Mouse (Mus musculus): ENCODE results near the gene Hdgf. TPM values are rescaled to one million over a fixed set of nuclear protein-coding genes. Genes with fewer than 3 reads are reported as not detected.
"Not testable (repeated sequence)": the region's sequence is repeated elsewhere in the genome, so short reads cannot be mapped to it uniquely, and the experiment has no call there.

The Hdgf gene
- polyA plus RNA-seq, 1 experiment from 2014 or later = 295 TPM

GRCm38 (mm10) chr3:87893367-87893905 lies 12.7 kb upstream of the Hdgf start:
- WGBS = 71% methylated on average over 3 of the region's 3 CpGs
- no peaks in the 10 kb centered on the region for H3K4me1 ChIP-seq
- no peak overlapping the region for H3K27ac ChIP-seq
- no peaks in the 10 kb centered on the region for H3K9me3 ChIP-seq
- H3K4me3 ChIP-seq (replicated peaks) = no peak overlapping the region
- H3K4me2 ChIP-seq = no peak overlapping the region
- H3K36me3 ChIP-seq (replicated peaks) = no peaks in the 10 kb centered on the region
- H3K27me3 ChIP-seq = no peaks in the 10 kb centered on the region
- no peak for ATAC-seq (ENCODE audit: low FRiP score)
- H3K9ac ChIP-seq = no peak overlapping the region

- H3K4me2 ChIP-seq = no peak overlapping the region
- H3K27me3 ChIP-seq = no peaks in the 10 kb centered on the region
- H3K27ac ChIP-seq = no peak overlapping the region
- WGBS = 71% methylated on average over 3 of the region's 3 CpGs
- H3K4me1 ChIP-seq = no peaks in the 10 kb centered on the region
- H3K9ac ChIP-seq = no peak overlapping the region
- no peak overlapping the region for H3K4me3 ChIP-seq (replicated peaks)
- H3K9me3 ChIP-seq = no peaks in the 10 kb centered on the region
- H3K36me3 ChIP-seq (replicated peaks) = no peaks in the 10 kb centered on the region
- no peak for ATAC-seq (ENCODE audit: low FRiP score)
These were observed 6.9 kb upstream of the Hdgf start for GRCm38 (mm10) chr3:87899266-87899665.

DNA sequence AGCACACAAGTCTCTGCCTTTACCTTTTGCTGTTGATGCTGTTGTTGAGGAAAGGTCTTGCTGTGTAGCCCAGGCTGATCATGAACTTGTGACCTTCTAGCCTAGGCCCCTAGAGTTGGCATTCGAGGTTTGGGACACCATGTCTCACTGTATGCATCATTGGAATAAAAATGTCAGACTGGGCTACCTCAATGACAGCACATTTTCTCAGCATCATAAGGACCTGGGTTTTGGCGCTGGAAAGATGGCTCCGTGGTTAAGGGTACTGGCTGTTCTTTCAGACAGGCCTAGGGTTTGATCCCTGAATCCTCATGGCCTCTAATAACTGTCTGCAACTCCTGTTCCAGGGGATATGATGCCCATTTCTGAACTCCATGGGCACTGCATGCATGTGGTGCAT lies 6.3 kb upstream of the Hdgf start:
- H3K9ac ChIP-seq = no peak overlapping the region
- no peak overlapping the region for H3K4me3 ChIP-seq (replicated peaks)
- H3K4me1 ChIP-seq = no peaks in the 10 kb centered on the region
- H3K27ac ChIP-seq = no peak overlapping the region
- no peaks in the 10 kb centered on the region for H3K9me3 ChIP-seq
- H3K4me2 ChIP-seq = no peak overlapping the region
- 79% methylated on average over 3 of the region's 3 CpGs for WGBS
- no peak for ATAC-seq (ENCODE audit: low FRiP score)
- no peaks in the 10 kb centered on the region for H3K27me3 ChIP-seq
- H3K36me3 ChIP-seq (replicated peaks) = no peaks in the 10 kb centered on the region

- Histone ChIP-seq H3K4me3 (replicated peaks) (no peak overlapping the region), H3K27me3 (no peaks in the 10 kb centered on the region), H3K9me3 (no peaks in the 10 kb centered on the region), H3K4me2 (no peak overlapping the region), H3K36me3 (replicated peaks) (no peaks in the 10 kb centered on the region), H3K4me1 (no peaks in the 10 kb centered on the region), H3K9ac (no peak overlapping the region), H3K27ac (no peak overlapping the region)
- ATAC-seq (ENCODE audit: low FRiP score) = no peak
- WGBS = 59% methylated on average over 1 of the region's 1 CpGs
These were observed 5.0 kb upstream of the Hdgf start for GRCm38 (mm10) chr3:87901036-87901624.

DNA sequence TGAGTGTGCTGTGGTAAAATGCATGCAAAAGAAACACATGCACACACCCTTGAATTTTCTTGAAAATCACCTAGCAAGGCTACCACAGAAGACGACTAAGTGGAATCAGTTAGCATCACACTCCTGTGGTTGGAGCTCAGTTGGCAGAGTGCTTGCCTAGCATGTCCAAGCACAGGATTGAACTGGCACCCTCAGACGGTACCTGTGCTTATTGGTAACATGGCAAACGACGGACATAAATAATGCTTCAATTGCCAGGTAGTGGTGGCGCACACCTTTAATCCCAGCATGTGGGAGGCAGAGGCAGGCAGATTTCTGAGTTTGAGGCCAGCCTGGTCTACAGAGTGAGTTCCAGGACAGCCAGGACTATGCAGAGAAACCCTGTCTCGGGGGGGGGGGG lies 4.2 kb upstream of the Hdgf start:
- H3K36me3 ChIP-seq (replicated peaks); H3K4me3 ChIP-seq (replicated peaks); H3K4me2 ChIP-seq; ATAC-seq (ENCODE audit: low FRiP score); H3K27me3 ChIP-seq; H3K9me3 ChIP-seq; H3K4me1 ChIP-seq; H3K9ac ChIP-seq; H3K27ac ChIP-seq: not testable (repeated sequence)
- WGBS = 82% methylated on average over 6 of the region's 6 CpGs

DNA sequence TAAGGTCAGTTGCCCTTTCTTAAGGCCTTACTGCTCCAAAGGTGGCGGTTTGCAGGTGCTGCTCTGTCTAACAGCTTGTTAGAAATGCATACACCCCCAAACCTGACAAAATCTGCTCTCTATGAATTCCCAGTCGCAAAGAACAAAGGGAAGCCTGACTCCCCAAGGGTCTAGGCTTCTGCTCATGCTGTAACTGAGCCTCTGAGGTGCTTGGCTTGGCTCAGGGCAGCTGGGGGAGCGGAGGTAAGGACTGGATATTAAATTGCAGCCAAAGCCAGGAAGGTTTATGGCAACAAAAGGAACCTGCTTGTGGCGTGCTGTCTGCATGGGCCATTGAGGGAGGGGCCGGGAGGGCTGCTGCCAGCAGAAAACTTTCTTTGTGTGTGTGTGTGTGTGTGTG lies 2.3 kb upstream of the Hdgf start:
- Histone ChIP-seq H3K4me3 (replicated peaks) (no peak overlapping the region), H3K36me3 (replicated peaks) (no peaks in the 10 kb centered on the region), H3K4me1 (peaks cover 19% of the 10 kb centered on the region), H3K4me2 (no peak overlapping the region), H3K27ac (no peak overlapping the region), H3K9me3 (no peaks in the 10 kb centered on the region), H3K9ac (no peak overlapping the region), H3K27me3 (no peaks in the 10 kb centered on the region)
- no peak for ATAC-seq (ENCODE audit: low FRiP score)
- 48% methylated on average over 5 of the region's 5 CpGs for WGBS

GRCm38 (mm10) chr3:87906601-87906980 lies 470 bp downstream of the Hdgf start:
- peak; percentile 49 for ATAC-seq (ENCODE audit: low FRiP score)
- Histone ChIP-seq H3K9me3 (no peaks in the 10 kb centered on the region), H3K27me3 (no peaks in the 10 kb centered on the region), H3K4me3 (replicated peaks) (peak overlapping the region; percentile 96), H3K4me1 (peaks cover 44% of the 10 kb centered on the region), H3K9ac (peak overlapping the region; percentile 98), H3K27ac (peak overlapping the region; percentile 97), H3K36me3 (replicated peaks) (no peaks in the 10 kb centered on the region), H3K4me2 (peak overlapping the region; percentile 95)
- WGBS = 0% methylated on average over 27 of the region's 47 CpGs

- H3K4me1 ChIP-seq = peaks cover 44% of the 10 kb centered on the region
These were observed 1.1 kb downstream of the Hdgf start for GRCm38 (mm10) chr3:87906981-87907857.

GRCm38 (mm10) chr3:87907906-87908305 lies 1.8 kb downstream of the Hdgf start:
- no peak for ATAC-seq (ENCODE audit: low FRiP score)
- Histone ChIP-seq H3K4me1 (peaks cover 44% of the 10 kb centered on the region), H3K9me3 (no peaks in the 10 kb centered on the region), H3K4me2 (peak overlapping the region; percentile 95), H3K27ac (peak overlapping the region; percentile 36; the same call in 1 of the 2 replicates), H3K27me3 (no peaks in the 10 kb centered on the region), H3K4me3 (replicated peaks) (peak overlapping the region; percentile 96), H3K9ac (peak overlapping the region; percentile 98), H3K36me3 (replicated peaks) (peaks cover under 1% of the 10 kb centered on the region; the same call in 1 of the 2 replicates)
- WGBS = 7% methylated on average over 1 of the region's 1 CpGs

More at GRCm38 (mm10) chr3:87906981-87907857, 1.1 kb downstream of the Hdgf start:
- no peaks in the 10 kb centered on the region for H3K27me3 ChIP-seq
- under 1% methylated on average over 26 of the region's 27 CpGs for WGBS
- no peaks in the 10 kb centered on the region for H3K9me3 ChIP-seq
- ATAC-seq (ENCODE audit: low FRiP score) = no peak
- no peaks in the 10 kb centered on the region for H3K36me3 ChIP-seq (replicated peaks)
- peak overlapping the region; percentile 98 for H3K9ac ChIP-seq
- H3K27ac ChIP-seq = peak overlapping the region; percentile 97
- H3K4me2 ChIP-seq = peak overlapping the region; percentile 95
- H3K4me3 ChIP-seq (replicated peaks) = peak overlapping the region; percentile 96

DNA sequence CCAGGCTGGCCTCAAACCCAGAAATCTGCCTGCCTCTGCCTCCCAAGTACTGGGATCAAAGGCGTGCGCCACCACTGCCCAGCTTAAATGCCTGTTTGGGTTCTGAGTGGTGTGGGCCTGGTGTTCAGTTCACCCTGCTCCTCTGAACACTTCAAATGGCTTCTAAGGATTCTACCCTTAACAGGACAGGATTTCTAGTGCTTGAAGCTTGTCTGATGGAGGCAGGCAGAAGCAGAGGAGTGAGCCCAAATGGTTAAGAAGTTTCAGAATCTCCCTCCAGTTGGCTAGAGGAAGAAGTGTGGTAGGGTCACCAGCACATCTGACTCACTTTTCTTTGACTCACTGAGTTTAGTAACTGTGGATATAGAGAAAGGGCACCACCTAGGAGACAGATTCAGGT lies 3.3 kb downstream of the Hdgf start:
- ATAC-seq (ENCODE audit: low FRiP score) = no peak
- Histone ChIP-seq H3K36me3 (replicated peaks) (peaks cover 16% of the 10 kb centered on the region), H3K9ac (no peak overlapping the region), H3K4me2 (peak overlapping the region; percentile 64; the same call in 1 of the 2 replicates), H3K9me3 (no peaks in the 10 kb centered on the region), H3K4me1 (peaks cover 44% of the 10 kb centered on the region), H3K4me3 (replicated peaks) (no peak overlapping the region), H3K27ac (peak overlapping the region; percentile 80), H3K27me3 (no peaks in the 10 kb centered on the region)
- 88% methylated on average over 2 of the region's 2 CpGs for WGBS

- peaks cover 20% of the 10 kb centered on the region for H3K36me3 ChIP-seq (replicated peaks)
- H3K4me2 ChIP-seq = peak overlapping the region; percentile 64
- peak overlapping the region; percentile 80 for H3K27ac ChIP-seq
- no peak for ATAC-seq (ENCODE audit: low FRiP score)
- H3K27me3 ChIP-seq = no peaks in the 10 kb centered on the region
- H3K4me3 ChIP-seq (replicated peaks) = peak overlapping the region; percentile 40
- H3K9me3 ChIP-seq = no peaks in the 10 kb centered on the region
- H3K9ac ChIP-seq = peak overlapping the region; percentile 58
- H3K4me1 ChIP-seq = peaks cover 44% of the 10 kb centered on the region
- WGBS = 2% methylated on average over 4 of the region's 4 CpGs
These were observed 3.8 kb downstream of the Hdgf start for GRCm38 (mm10) chr3:87909874-87910273.

GRCm38 (mm10) chr3:87910573-87911141 lies 4.5 kb downstream of the Hdgf start:
- WGBS = under 1% methylated on average over 11 of the region's 12 CpGs
- peaks cover 44% of the 10 kb centered on the region for H3K4me1 ChIP-seq

More at GRCm38 (mm10) chr3:87910573-87911141, 4.5 kb downstream of the Hdgf start:
- Histone ChIP-seq H3K4me2 (peak overlapping the region; percentile 64), H3K4me3 (replicated peaks) (peak overlapping the region; percentile 40), H3K9ac (peak overlapping the region; percentile 58), H3K9me3 (no peaks in the 10 kb centered on the region), H3K27me3 (no peaks in the 10 kb centered on the region), H3K36me3 (replicated peaks) (peaks cover 28% of the 10 kb centered on the region), H3K27ac (peak overlapping the region; percentile 80)
- 0 out of 2 replicates have a peak, but pooled peaks have one; percentile 24 for ATAC-seq (ENCODE audit: low FRiP score)
